Mouse (Mus musculus) testis, adult 2 months (tissue): Measurements from ENCODE around the gene E2f2.

ENCODE experiments used
- CTCF ChIP-seq: fragments of 200-500 bp; IDR thresholded peaks from 2 replicates; pipeline ENCODE4 v1.5.1; 2012; ENCODE audit warnings: low read depth, mild to moderate bottlenecking, inconsistent platforms, low read length, moderate library complexity; ENCODE audit not compliant: control insufficient read depth, insufficient read depth, insufficient replicate concordance
- POLR2A ChIP-seq: fragments of 200-500 bp; IDR thresholded peaks from 2 replicates; pipeline ENCODE4 v1.6.1; 2012; ENCODE audit warnings: low read depth, mild to moderate bottlenecking, inconsistent platforms, low read length, moderate library complexity; ENCODE audit not compliant: control insufficient read depth

DNA sequence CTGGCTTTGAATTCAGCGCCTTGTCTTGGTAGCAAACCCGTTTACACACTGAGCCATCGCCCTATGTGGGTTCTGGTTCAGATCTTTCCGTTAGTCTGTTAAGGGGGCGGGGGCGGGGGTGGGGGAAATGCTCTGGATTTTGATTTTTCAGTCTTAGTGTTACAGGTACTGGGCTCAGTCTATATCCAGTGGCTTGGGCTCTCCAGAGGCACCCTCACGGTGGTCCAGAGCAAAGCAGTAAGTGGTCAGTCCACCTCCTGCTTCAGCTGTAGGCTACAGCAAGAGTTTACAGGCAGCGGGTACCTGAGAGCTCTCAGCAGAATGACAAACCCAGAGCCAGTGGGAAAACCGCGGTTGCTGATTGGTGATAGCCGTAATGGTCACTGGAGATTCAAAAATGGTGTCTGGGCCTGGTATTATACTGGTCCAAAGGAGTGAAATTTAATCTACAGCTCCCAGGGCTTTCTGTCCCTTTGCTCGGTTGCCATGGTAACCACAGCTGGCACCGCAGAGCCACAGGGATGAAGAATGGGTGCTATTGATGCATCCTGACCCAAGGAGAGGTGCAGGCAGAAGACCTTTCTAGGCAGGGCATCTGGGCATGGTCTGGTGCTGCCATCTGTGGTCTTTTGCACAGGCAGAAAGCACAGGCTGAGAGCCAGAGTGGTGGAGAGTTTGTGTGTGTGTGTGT, 51.5 kb downstream of the E2f2 start:
- no peak for TF ChIP-seq POLR2A
- TF ChIP-seq CTCF, result no peak
